Mouse (Mus musculus): ENCODE results near the gene Smap2. TPM values are rescaled to one million over a fixed set of nuclear protein-coding genes. Genes with fewer than 3 reads are reported as not detected.

Smap2 gene
- total and polyA plus RNA-seq, 3 experiments: 26.7 to 49.6 (median 44.2) TPM

DNA sequence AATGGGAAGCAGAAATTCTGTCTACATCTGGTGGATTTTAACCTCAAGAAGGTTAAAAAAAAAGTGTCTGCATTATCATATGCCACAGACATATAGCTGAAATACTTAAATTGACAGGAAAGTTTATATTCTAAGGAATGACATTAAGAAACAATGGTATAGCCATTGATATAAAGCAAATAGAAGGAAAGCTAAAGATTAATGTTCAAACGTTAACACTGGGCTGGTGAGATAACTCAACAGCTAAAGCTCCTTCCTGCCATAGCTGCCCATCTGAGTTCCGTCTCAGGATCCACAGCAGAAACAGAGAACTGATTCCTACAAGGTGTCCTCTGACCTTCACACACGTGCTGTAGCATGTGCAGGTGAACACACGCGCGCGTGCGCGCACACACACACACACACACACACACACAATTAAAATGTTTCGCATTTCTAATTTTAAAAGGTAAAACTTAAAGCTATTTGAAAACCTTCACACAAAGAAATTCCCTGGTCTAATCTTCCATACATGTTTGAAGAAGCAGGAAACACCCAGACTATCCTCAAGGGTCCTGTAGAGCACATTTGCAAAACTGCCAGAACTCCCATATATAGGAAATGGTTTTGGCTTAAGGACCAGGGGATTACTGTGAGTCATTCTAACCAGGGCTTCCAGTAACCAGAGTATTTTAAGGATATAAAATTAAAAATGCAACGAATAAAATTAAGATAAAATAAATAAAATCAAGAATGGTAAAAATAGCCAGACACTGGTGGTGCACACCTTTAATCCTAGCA is 6.1 kb downstream of the Smap2 start:
- H3K79me2 ChIP-seq (replicated peaks; ENCODE audit: control insufficient read depth, insufficient read depth, low read length): peaks cover 5% of the 10 kb centered on the region
- no peak overlapping the region for H3K27ac ChIP-seq
- intact Hi-C loops (cut with DNase I): loop anchor here (10.0 kb wide), 2 partner anchors 204 to 1874 kb away; partner anchors contain the start of genes Cap1 and Rlf
- no peaks in the 10 kb centered on the region for H3K27me3 ChIP-seq (ENCODE audit: control insufficient read depth, insufficient read depth, low read length)
- WGBS: 70% methylated on average over 11 of the region's 11 CpGs
- H3K9ac ChIP-seq (ENCODE audit: low read depth, low read length): no peak overlapping the region
- no peak for DNase-seq
- peaks cover 8% of the 10 kb centered on the region for H3K4me1 ChIP-seq (ENCODE audit: control insufficient read depth, insufficient read depth, low read length)
- no peak overlapping the region for H3K4me3 ChIP-seq
- peaks cover 8% of the 10 kb centered on the region for H3K36me3 ChIP-seq (ENCODE audit: control insufficient read depth, insufficient read depth, low read length)
- TF ChIP-seq EP300 (IDR thresholded peaks at IDR 0.05; ENCODE audit: insufficient read depth, low read depth, low read length) (no peak), POLR2A (IDR thresholded peaks at IDR 0.05; ENCODE audit: insufficient read depth, low read depth, low read length) (no peak), CTCF (IDR thresholded peaks at IDR 0.05) (no peak)

DNA sequence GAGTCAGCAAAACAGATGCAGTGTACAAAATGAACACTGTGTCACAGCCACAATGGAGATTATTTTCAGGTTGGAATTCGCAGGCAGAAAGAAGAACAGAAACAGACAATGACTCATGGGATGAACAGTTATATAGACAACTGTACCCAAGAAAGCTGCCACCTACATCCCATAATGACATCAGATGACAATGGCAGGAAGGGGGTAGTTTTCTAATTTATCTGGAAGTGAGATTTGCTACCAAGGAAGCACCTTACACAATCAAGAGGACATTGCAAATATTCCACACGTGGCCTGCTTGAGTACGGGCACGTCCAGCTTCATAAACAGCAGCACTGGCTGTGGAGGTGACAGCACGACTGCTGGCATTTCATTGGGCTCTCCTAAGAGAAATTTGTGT is 7.9 kb downstream of the Smap2 start:
- 42% methylated on average over 5 of the region's 5 CpGs for WGBS
- DNase-seq: no peak
- Histone ChIP-seq H3K4me3 (no peak overlapping the region), H3K36me3 (ENCODE audit: control insufficient read depth, insufficient read depth, low read length) (peaks cover 13% of the 10 kb centered on the region), H3K27me3 (ENCODE audit: control insufficient read depth, insufficient read depth, low read length) (no peaks in the 10 kb centered on the region), H3K27ac (no peak overlapping the region), H3K9ac (ENCODE audit: low read depth, low read length) (no peak overlapping the region), H3K4me1 (ENCODE audit: control insufficient read depth, insufficient read depth, low read length) (peaks cover 13% of the 10 kb centered on the region), H3K79me2 (replicated peaks; ENCODE audit: control insufficient read depth, insufficient read depth, low read length) (peaks cover 5% of the 10 kb centered on the region)
- intact Hi-C loops (cut with DNase I): no loop called here
- TF ChIP-seq CTCF (IDR thresholded peaks at IDR 0.05) (no peak), POLR2A (IDR thresholded peaks at IDR 0.05; ENCODE audit: insufficient read depth, low read depth, low read length) (no peak), EP300 (IDR thresholded peaks at IDR 0.05; ENCODE audit: insufficient read depth, low read depth, low read length) (no peak)

DNA sequence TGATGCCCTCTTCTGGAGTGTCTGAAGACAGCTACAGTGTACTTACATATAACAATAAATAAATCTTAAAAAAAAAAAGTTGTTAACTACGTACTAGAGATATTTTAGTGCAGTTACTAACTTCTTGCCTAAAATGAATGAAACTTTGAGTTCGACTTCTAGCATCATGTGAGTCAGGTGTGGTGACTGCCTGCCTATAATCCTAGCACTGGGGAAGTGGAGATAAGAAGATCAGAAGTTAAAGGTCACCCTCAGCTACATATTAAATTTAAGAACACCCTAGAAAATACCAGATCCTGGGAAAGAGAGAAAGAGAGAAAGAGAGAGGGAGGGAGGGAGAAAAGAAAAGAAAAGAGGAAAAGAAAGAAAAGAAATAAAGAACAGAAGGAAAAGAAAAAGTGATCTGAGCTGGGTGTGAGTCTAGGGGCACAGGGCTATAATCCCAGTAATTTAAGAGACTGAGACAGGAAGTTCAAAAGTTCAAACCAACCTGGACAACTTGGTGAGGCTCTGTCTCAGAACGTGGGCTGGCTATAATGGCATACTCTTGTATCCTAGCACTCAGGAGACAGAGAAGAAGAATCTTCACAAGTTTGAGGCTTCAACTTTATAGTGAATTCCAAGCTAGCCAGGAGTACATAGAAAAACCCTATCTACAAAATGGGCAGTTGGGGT is 8.8 kb downstream of the Smap2 start:
- TF ChIP-seq CTCF (IDR thresholded peaks at IDR 0.05) (no peak), EP300 (IDR thresholded peaks at IDR 0.05; ENCODE audit: insufficient read depth, low read depth, low read length) (no peak)
- peaks cover 5% of the 10 kb centered on the region for H3K79me2 ChIP-seq (replicated peaks; ENCODE audit: control insufficient read depth, insufficient read depth, low read length)

DNA sequence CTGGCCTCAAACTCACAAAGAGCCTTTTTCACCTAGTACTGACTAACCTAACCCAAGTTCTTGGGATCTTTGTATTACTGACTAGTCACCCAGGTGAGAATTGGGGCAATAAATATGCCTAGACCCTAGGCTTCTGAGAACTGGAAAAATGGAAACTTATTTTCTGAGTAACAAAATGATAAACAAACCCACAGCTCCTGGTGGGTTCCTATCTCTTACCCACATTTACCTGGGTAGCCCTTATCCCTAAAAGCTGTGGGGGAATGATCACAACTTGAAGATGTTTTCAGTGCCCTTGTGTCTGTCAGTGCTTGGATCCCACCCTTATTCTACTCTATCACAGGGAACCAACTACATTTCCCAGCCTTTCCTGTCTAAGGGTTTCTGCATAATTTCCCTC is 10.0 kb downstream of the Smap2 start:
- Histone ChIP-seq H3K9ac (ENCODE audit: low read depth, low read length) (no peak overlapping the region), H3K4me1 (ENCODE audit: control insufficient read depth, insufficient read depth, low read length) (peaks cover 18% of the 10 kb centered on the region), H3K79me2 (replicated peaks; ENCODE audit: control insufficient read depth, insufficient read depth, low read length) (peaks cover 4% of the 10 kb centered on the region), H3K4me3 (no peak overlapping the region), H3K27ac (no peak overlapping the region), H3K27me3 (ENCODE audit: control insufficient read depth, insufficient read depth, low read length) (no peaks in the 10 kb centered on the region), H3K36me3 (ENCODE audit: control insufficient read depth, insufficient read depth, low read length) (peaks cover 20% of the 10 kb centered on the region)
- intact Hi-C loops (cut with DNase I): no loop called here
- DNase-seq: no peak
- TF ChIP-seq EP300 (IDR thresholded peaks at IDR 0.05; ENCODE audit: insufficient read depth, low read depth, low read length) (no peak), POLR2A (IDR thresholded peaks at IDR 0.05; ENCODE audit: insufficient read depth, low read depth, low read length) (no peak), CTCF (IDR thresholded peaks at IDR 0.05) (no peak)

More for the DNA sequence above, 8.8 kb downstream of the Smap2 start:
- Histone ChIP-seq H3K27ac (no peak overlapping the region), H3K36me3 (ENCODE audit: control insufficient read depth, insufficient read depth, low read length) (peaks cover 20% of the 10 kb centered on the region), H3K27me3 (ENCODE audit: control insufficient read depth, insufficient read depth, low read length) (no peaks in the 10 kb centered on the region), H3K9ac (ENCODE audit: low read depth, low read length) (no peak overlapping the region), H3K4me1 (ENCODE audit: control insufficient read depth, insufficient read depth, low read length) (peaks cover 15% of the 10 kb centered on the region), H3K4me3 (no peak overlapping the region)
- intact Hi-C loops (cut with DNase I): no loop called here
- no peak for DNase-seq
- 74% methylated on average over 3 of the region's 3 CpGs for WGBS

DNA sequence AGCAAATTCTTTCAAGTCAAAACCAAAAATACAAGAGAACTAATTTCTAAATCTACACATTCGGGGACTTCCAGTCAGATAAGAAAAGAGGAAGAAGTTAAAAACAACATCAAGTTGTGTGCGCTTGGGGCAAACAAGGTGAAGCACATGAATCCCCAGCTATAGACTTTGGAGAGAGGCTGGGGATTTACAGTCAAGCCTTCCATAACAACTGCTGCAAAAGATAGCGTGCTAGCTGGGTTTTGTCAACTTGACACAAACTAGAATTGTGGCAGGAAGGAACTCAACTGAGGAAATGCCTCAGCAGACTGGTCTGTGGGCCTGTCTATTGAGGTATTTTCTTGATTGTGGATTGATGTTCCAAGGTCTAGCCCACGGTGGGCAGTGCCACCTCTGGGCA is 12.4 kb downstream of the Smap2 start:
- no peaks in the 10 kb centered on the region for H3K27me3 ChIP-seq (ENCODE audit: control insufficient read depth, insufficient read depth, low read length)
- H3K36me3 ChIP-seq (ENCODE audit: control insufficient read depth, insufficient read depth, low read length): peaks cover 27% of the 10 kb centered on the region
- no peak overlapping the region for H3K4me3 ChIP-seq
- DNase-seq: peak in 1 of 2 experiments; percentile 24
- peaks cover 2% of the 10 kb centered on the region for H3K79me2 ChIP-seq (replicated peaks; ENCODE audit: control insufficient read depth, insufficient read depth, low read length)
- H3K9ac ChIP-seq (ENCODE audit: low read depth, low read length): no peak overlapping the region
- TF ChIP-seq EP300 (IDR thresholded peaks at IDR 0.05; ENCODE audit: insufficient read depth, low read depth, low read length) (no peak), CTCF (IDR thresholded peaks at IDR 0.05) (no peak), POLR2A (IDR thresholded peaks at IDR 0.05; ENCODE audit: insufficient read depth, low read depth, low read length) (no peak)
- H3K27ac ChIP-seq: peak overlapping the region; percentile 31; the same call in 1 of the 2 replicates
- peaks cover 22% of the 10 kb centered on the region for H3K4me1 ChIP-seq (ENCODE audit: control insufficient read depth, insufficient read depth, low read length)
- WGBS: 26% methylated on average over 4 of the region's 4 CpGs
- intact Hi-C loops (cut with DNase I): no loop called here

DNA sequence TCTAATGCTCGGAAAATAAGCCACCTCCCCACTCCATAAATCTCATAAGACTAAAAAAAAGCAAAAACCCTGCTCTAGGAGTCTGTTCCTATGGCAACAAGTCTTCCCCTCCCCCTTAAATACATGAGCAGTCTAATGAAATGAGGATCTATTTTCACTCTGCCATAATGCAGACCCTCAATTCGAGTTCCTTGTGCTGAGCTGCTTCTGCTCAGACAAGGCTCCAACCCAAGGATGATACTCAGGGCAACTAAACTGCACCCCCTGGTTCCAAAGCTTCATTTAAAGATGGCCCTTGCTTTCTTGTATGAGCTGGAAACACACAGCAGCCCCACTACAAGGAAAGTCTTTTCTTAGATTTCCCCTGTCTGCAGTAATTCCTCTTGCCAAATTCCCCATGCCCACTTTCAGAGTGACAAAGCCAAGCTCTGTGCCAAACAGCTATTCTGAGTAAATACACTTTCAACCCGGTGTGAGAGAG is 13.4 kb downstream of the Smap2 start:
- H3K4me1 ChIP-seq (ENCODE audit: control insufficient read depth, insufficient read depth, low read length): peaks cover 19% of the 10 kb centered on the region
- TF ChIP-seq POLR2A (IDR thresholded peaks at IDR 0.05; ENCODE audit: insufficient read depth, low read depth, low read length) (no peak), CTCF (IDR thresholded peaks at IDR 0.05) (no peak), EP300 (IDR thresholded peaks at IDR 0.05; ENCODE audit: insufficient read depth, low read depth, low read length) (no peak)
- intact Hi-C loops (cut with DNase I): no loop called here
- H3K79me2 ChIP-seq (replicated peaks; ENCODE audit: control insufficient read depth, insufficient read depth, low read length): peaks cover 2% of the 10 kb centered on the region
- no peak overlapping the region for H3K4me3 ChIP-seq
- WGBS: 38% methylated on average over 3 of the region's 3 CpGs
- no peak overlapping the region for H3K27ac ChIP-seq
- H3K27me3 ChIP-seq (ENCODE audit: control insufficient read depth, insufficient read depth, low read length): no peaks in the 10 kb centered on the region
- DNase-seq: no peak
- no peak overlapping the region for H3K9ac ChIP-seq (ENCODE audit: low read depth, low read length)
- peaks cover 23% of the 10 kb centered on the region for H3K36me3 ChIP-seq (ENCODE audit: control insufficient read depth, insufficient read depth, low read length)

Data from heart, adult 2 months (tissue).